Mouse (Mus musculus) megakaryocyte, embryonic 14.5 days (primary cell): ENCODE data around the gene Tigit.

Source experiments
- FLI1 ChIP-seq: IDR thresholded peaks from 2 replicates; pipeline ENCODE4 v1.6.1; 2012; ENCODE audit warnings: low read length, inconsistent platforms, mixed read lengths
- GATA1 ChIP-seq: IDR thresholded peaks from 3 replicates; pipeline ENCODE4 v1.6.1; 2012; ENCODE audit warnings: mixed read lengths, low read length, inconsistent platforms, borderline replicate concordance

- no peak for TF ChIP-seq GATA1
- TF ChIP-seq FLI1, result no peak
Measured at GRCm38 (mm10) chr16:43687968-43688367, 24.0 kb upstream of the Tigit start.
